Mouse (Mus musculus): ENCODE results near the gene Unc13d.

- TF ChIP-seq POLR2A (IDR thresholded peaks at IDR 0.05; ENCODE audit: insufficient read length, low read depth) (peak; percentile 54), E2F4 (IDR thresholded peaks at IDR 0.05; ENCODE audit: insufficient read depth) (no peak), MAX (IDR thresholded peaks at IDR 0.05; ENCODE audit: low read depth) (no peak), POLR2AphosphoS2 (IDR thresholded peaks at IDR 0.05; ENCODE audit: insufficient read length, low read depth) (no peak), USF1 (IDR thresholded peaks at IDR 0.05; ENCODE audit: low read depth) (no peak), MYOD1 (IDR thresholded peaks at IDR 0.05; ENCODE audit: control insufficient read depth in 1 of 3, insufficient read length in 2 of 3, low read depth in 2 of 3) (peak in 1 of 3 experiments; percentile 21), CEBPB (IDR thresholded peaks at IDR 0.05; ENCODE audit: insufficient read depth, poor library complexity, severe bottlenecking) (no peak), MYOG (IDR thresholded peaks at IDR 0.05; ENCODE audit: control insufficient read depth in 1 of 3, insufficient read depth in 1 of 3, insufficient read length in 2 of 3, low read depth in 2 of 3) (peak in 1 of 3 experiments; percentile 35), TCF3 (IDR thresholded peaks at IDR 0.05; ENCODE audit: insufficient read length, low read depth) (no peak), TCF12 (IDR thresholded peaks at IDR 0.05; ENCODE audit: insufficient read depth, poor library complexity, severe bottlenecking) (no peak), REST (IDR thresholded peaks at IDR 0.05; ENCODE audit: insufficient read depth, insufficient read length) (no peak), SRF (IDR thresholded peaks at IDR 0.05; ENCODE audit: control insufficient read depth, insufficient read length, low read depth) (peak; percentile 71)
These were observed 47.5 kb downstream of the Unc13d start, which contains the start of gene Unk for GRCm38 (mm10) chr11:116030088-116030897.
